Mouse (Mus musculus): ENCODE data around the gene Celsr1.

DNA sequence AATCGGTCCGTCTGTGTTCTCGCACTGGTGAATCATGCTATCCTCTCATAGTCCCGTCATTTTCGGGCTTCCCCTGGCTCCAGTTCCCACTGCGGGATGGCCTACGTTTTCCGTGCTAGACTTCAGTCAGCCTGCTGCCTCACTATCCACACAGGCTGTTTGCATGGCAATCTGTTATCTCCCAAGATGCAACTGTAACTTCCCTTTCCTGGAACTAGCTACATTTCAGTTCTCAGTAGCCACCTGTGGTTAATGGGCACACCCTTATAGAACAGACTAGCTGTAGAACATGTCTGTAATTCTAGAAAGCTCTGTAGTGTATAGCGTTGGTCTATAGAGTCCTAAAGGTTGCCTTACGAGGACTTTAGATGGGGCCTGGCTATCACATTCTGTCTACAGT is 17.6 kb upstream of the Celsr1 start:
- TF ChIP-seq CTCF (IDR thresholded peaks at IDR 0.05; ENCODE audit: extremely low read depth, insufficient read depth, low read length) (no peak), POLR2A (IDR thresholded peaks at IDR 0.05; ENCODE audit: extremely low read depth, insufficient read depth, low read length) (no peak)

Data from cortical plate, adult 2 months (tissue).